Comparison of ENCODE assay signal across 8 mouse cellular contexts in genomic region chr5:23435482-23436125, GRCm38 (mm10). TPM values are rescaled to one million over a fixed set of nuclear protein-coding genes. Genes with fewer than 3 reads are reported as not detected.
DNase-seq lines count a peak whose midpoint lies in the region; ATAC-seq and TF ChIP-seq lines count a peak whose summit lies in the region.

No protein-coding gene starts in this region.

- peak; percentile 6; the same call in 1 of the 2 replicates for TF ChIP-seq POLR2A in CH12.LX (IDR thresholded peaks at IDR 0.05; ENCODE audit: low read depth, low read length)

- peak overlapping the region; percentile 29 for H3K4me2 ChIP-seq in CH12.LX (ENCODE audit: insufficient read depth, low read depth, poor library complexity, severe bottlenecking)
- H3K4me2 ChIP-seq in intestine, embryonic 14.5 days (ENCODE audit: low read length), result peak overlapping the region; percentile 68
- peak overlapping the region; percentile 94 for H3K4me2 ChIP-seq in midbrain, embryonic 14.5 days (ENCODE audit: low read length)

- H3K4me3 ChIP-seq in CH12.LX (replicated peaks in 1 of 3; ENCODE audit: low read depth in 2 of 3, low read length in 2 of 3, poor library complexity in 1 of 3), result peak overlapping the region; percentile 70 to 98 (median 92)
- H3K4me3 ChIP-seq in intestine, embryonic 14.5 days (ENCODE audit: low read depth, low read length), result peak overlapping the region; percentile 84
- H3K4me3 ChIP-seq in midbrain, embryonic 14.5 days (replicated peaks; ENCODE audit: low read depth, low read length), result peak overlapping the region; percentile 100

- no peak for TF ChIP-seq RAD21 in CH12.LX (IDR thresholded peaks at IDR 0.05; ENCODE audit: low read depth, low read length)

- no peak for ATAC-seq in intestine, embryonic 14.5 days (replicated peaks; ENCODE audit: low FRiP score, low TSS enrichment, low read depth)
- no peak for ATAC-seq in midbrain, embryonic 14.5 days (ENCODE audit: low FRiP score, low TSS enrichment)

- peak overlapping the region; percentile 100 for H3K27ac ChIP-seq in CH12.LX (ENCODE audit: insufficient read depth, low read depth)
- H3K27ac ChIP-seq in intestine, embryonic 14.5 days (ENCODE audit: low read depth), result peak overlapping the region; percentile 100
- H3K27ac ChIP-seq in midbrain, embryonic 14.5 days (replicated peaks; ENCODE audit: low read depth, low read length), result peak overlapping the region; percentile 100

- TF ChIP-seq CTCF in CH12.LX (conservative IDR thresholded peaks at IDR 0.05 in 1 of 2, IDR thresholded peaks at IDR 0.05 in 1 of 2; ENCODE audit: low read depth in 2 of 2, low read length in 2 of 2), result no peak

- DNase-seq in heart, adult 11 months, result peak; percentile 90
- no peak for DNase-seq in heart, adult 8-10 months (ENCODE audit: low spot score)
- DNase-seq in CH12.LX (ENCODE audit: extremely low read depth), result no peak
- DNase-seq in embryo, embryonic 10.5 days (ENCODE audit: low spot score), result peak; percentile 79
- no peak for DNase-seq in intestine, embryonic 14.5 days (ENCODE audit: low spot score)
- DNase-seq in midbrain, embryonic 14.5 days, result peak; percentile 81
- DNase-seq in layer of hippocampus, adult 9-10 months (ENCODE audit: low spot score), result no peak
- DNase-seq in left cerebral cortex, postnatal 25 days (ENCODE audit: low spot score in 2 of 2), result no peak

- H3K36me3 ChIP-seq in CH12.LX (replicated peaks in 1 of 2; ENCODE audit: control insufficient read depth in 1 of 2, insufficient read depth in 1 of 2, low read length in 1 of 2), result peaks cover 0 to 2% of the 10 kb centered on the region in 2 experiments
- no peaks in the 10 kb centered on the region for H3K36me3 ChIP-seq in intestine, embryonic 14.5 days (ENCODE audit: control insufficient read depth, insufficient read depth, low read length)
- H3K36me3 ChIP-seq in midbrain, embryonic 14.5 days (ENCODE audit: control insufficient read depth, insufficient read depth, low read length), result no peaks in the 10 kb centered on the region

- dilution Hi-C loops in CH12.LX (cut with MboI; ENCODE audit: extremely low pct_ligation_motif_present, extremely low pct_unique_long_range_greater_than_20kb, low sequenced_read_pairs), result no loop called here

- peak overlapping the region; percentile 89 for H3K9ac ChIP-seq in CH12.LX (ENCODE audit: insufficient read depth, low read depth)
- peak overlapping the region; percentile 100 for H3K9ac ChIP-seq in intestine, embryonic 14.5 days (ENCODE audit: low read length)
- peak overlapping the region; percentile 100 for H3K9ac ChIP-seq in midbrain, embryonic 14.5 days (replicated peaks; ENCODE audit: low read length)

- in situ Hi-C loops in CH12.LX (cut with MboI; ENCODE audit: low pct_ligation_motif_present, low pct_unique_long_range_greater_than_20kb, low sequenced_read_pairs), result no loop called here

- under 1% methylated on average over 13 of the region's 13 CpGs for WGBS in intestine, embryonic 14.5 days
- WGBS in midbrain, embryonic 14.5 days, result under 1% methylated on average over 13 of the region's 13 CpGs

- no peak for TF ChIP-seq EP300 in CH12.LX (IDR thresholded peaks at IDR 0.05; ENCODE audit: low read length)

- H3K4me1 ChIP-seq in CH12.LX (ENCODE audit: control insufficient read depth in 1 of 2, insufficient read depth in 2 of 2), result peaks cover 2 to 11% of the 10 kb centered on the region in 2 experiments; a peak in 3 of 4 replicates
- peaks cover 2% of the 10 kb centered on the region; the same call in 1 of the 2 replicates for H3K4me1 ChIP-seq in intestine, embryonic 14.5 days (replicated peaks; ENCODE audit: control insufficient read depth, insufficient read depth, low read length)
- H3K4me1 ChIP-seq in midbrain, embryonic 14.5 days (ENCODE audit: control insufficient read depth, insufficient read depth, low read length), result peaks cover 8% of the 10 kb centered on the region; the same call in 1 of the 2 replicates

- intact Hi-C loops in left cerebral cortex, postnatal 25 days (cut with DNase I), result no loop called here

- H3K79me2 ChIP-seq in CH12.LX (replicated peaks; ENCODE audit: control insufficient read depth, extremely low read depth, insufficient read depth, poor library complexity, severe bottlenecking), result peaks cover 59% of the 10 kb centered on the region

- H3K9me3 ChIP-seq in CH12.LX (replicated peaks; ENCODE audit: low read length), result no peaks in the 10 kb centered on the region
- no peaks in the 10 kb centered on the region for H3K9me3 ChIP-seq in intestine, embryonic 14.5 days (ENCODE audit: control insufficient read depth, low read length)
- H3K9me3 ChIP-seq in midbrain, embryonic 14.5 days (ENCODE audit: control insufficient read depth, low read length), result no peaks in the 10 kb centered on the region

- H3K27me3 ChIP-seq in CH12.LX (replicated peaks), result no peaks in the 10 kb centered on the region
- no peaks in the 10 kb centered on the region for H3K27me3 ChIP-seq in intestine, embryonic 14.5 days (replicated peaks; ENCODE audit: control insufficient read depth, insufficient read depth, low read length)
- H3K27me3 ChIP-seq in midbrain, embryonic 14.5 days (ENCODE audit: control insufficient read depth, insufficient read depth, low read length), result no peaks in the 10 kb centered on the region

TF ChIP-seq in CH12.LX, 34 proteins besides CTCF, POLR2A, EP300 and RAD21:
- TF ChIP-seq PAX5 (IDR thresholded peaks at IDR 0.05; ENCODE audit: low read length) (no peak), GABPA (IDR thresholded peaks at IDR 0.05; ENCODE audit: insufficient replicate concordance, low read depth, low read length) (no peak), USF1 (IDR thresholded peaks at IDR 0.05; ENCODE audit: low read depth, low read length) (no peak), SIN3A (IDR thresholded peaks at IDR 0.05; ENCODE audit: low read length) (peak; percentile 61), CHD1 (IDR thresholded peaks at IDR 0.05; ENCODE audit: low read depth, low read length) (peak; percentile 91), ELF1 (IDR thresholded peaks at IDR 0.05; ENCODE audit: low read depth, low read length) (no peak), MXI1 (IDR thresholded peaks at IDR 0.05; ENCODE audit: low read depth, low read length) (peak; percentile 48; the same call in 1 of the 2 replicates)

RNA-seq across cellular contexts. Expression of gene Kmt2e, which starts 1.4 kb away (rescaled TPM):
- 10 to 100 TPM; 42.1 to 47.6 (median 44.7) TPM for total RNA-seq in heart, adult 8-10 months (2022)
- 21.2 and 21.3 TPM in 2 replicates for total RNA-seq in CH12.LX (2012; rRNA removed)
- total RNA-seq in CH12.LX (2014; rRNA removed), result 7.2 and 10.2 TPM in 2 replicates
- polyA plus RNA-seq in CH12.LX (2012; ENCODE audit: insufficient read length, low read depth), result 24.6 and 29.7 TPM in 2 replicates
- 80.7 and 85.5 TPM in 2 replicates for polyA plus RNA-seq in intestine, embryonic 14.5 days (2014; fragmentation: Nextera tagmentation; extraction: Ambion mirVana)
- polyA plus RNA-seq in midbrain, embryonic 14.5 days (2014; fragmentation: Nextera tagmentation; extraction: Ambion mirVana), result 152 and 155 TPM in 2 replicates
- total RNA-seq in left cerebral cortex, postnatal 25 days (2021), result 10 to 100 TPM; 87.4 to 98.5 TPM

Comparison
In these comparisons a context has a peak if more than half of its experiments do, and no peak if none do; other contexts are left out.
1. DNase-seq: peak in heart, adult 11 months (single experiment), embryo, embryonic 10.5 days (single experiment) and midbrain, embryonic 14.5 days (single experiment); none in heart, adult 8-10 months (single experiment), CH12.LX (single experiment), intestine, embryonic 14.5 days (single experiment), layer of hippocampus, adult 9-10 months (single experiment) and left cerebral cortex, postnatal 25 days (0 of 2).
2. H3K4me2 ChIP-seq: peak in every context shown above with its lines; median percentile 94 in midbrain, embryonic 14.5 days; 68 in intestine, embryonic 14.5 days; 29 in CH12.LX.
3. Peak in every context shown above with its lines, with median percentiles within 50 percentile points of each other: H3K27ac ChIP-seq, H3K4me3 ChIP-seq and H3K9ac ChIP-seq.